Mouse (Mus musculus) left cerebral cortex, postnatal 36 days (tissue): ENCODE measurements at regions not wholly inside any gene's neighbourhood (a gene's known extent, or its start where the extent isn't known, plus 50 kb on each side); places are given as distances from the start of the nearest gene placed in this dataset.

ENCODE experiments used
- DNase-seq, 2 experiments: peaks; one replicate each; pipeline ENCODE4 v3.0.0; 2021 to 2022; ENCODE audit warnings: low spot score in 2 of 2, mixed read lengths in 1 of 2
- intact Hi-C: fragments of 180-260 bp; cut with DNase I; formaldehyde crosslinking; loops from one replicate; pipeline ENCODE4 v1.15.1; 2025

GRCm38 (mm10) chr14:25023270-25023800 is 435.6 kb upstream of the Zmiz1 start:
- intact Hi-C loops: no loop called here
- DNase-seq: no peak

GRCm38 (mm10) chr14:25025074-25025473 is 433.9 kb upstream of the Zmiz1 start:
- DNase-seq: no peak
- intact Hi-C loops: no loop called here

- intact Hi-C loops: no loop called here
- DNase-seq: peak in 1 of 2 experiments; percentile 28
Observed at GRCm38 (mm10) chr14:25027076-25027475, 431.9 kb upstream of the Zmiz1 start.

- no peak for DNase-seq
- intact Hi-C loops: no loop called here
Observed at GRCm38 (mm10) chr14:25027842-25028241, 431.1 kb upstream of the Zmiz1 start.

- DNase-seq: no peak
- intact Hi-C loops: no loop called here
Observed at GRCm38 (mm10) chr14:25030881-25031280, 428.1 kb upstream of the Zmiz1 start.

GRCm38 (mm10) chr14:25031756-25032680 is 427.0 kb upstream of the Zmiz1 start:
- peak in 1 of 2 experiments; percentile 40 for DNase-seq
- intact Hi-C loops: no loop called here

- no peak for DNase-seq
- intact Hi-C loops: no loop called here
Observed at GRCm38 (mm10) chr14:25032899-25033298, 426.1 kb upstream of the Zmiz1 start.

- no peak for DNase-seq
- intact Hi-C loops: no loop called here
Observed at GRCm38 (mm10) chr14:25042265-25042664, 416.7 kb upstream of the Zmiz1 start.

- intact Hi-C loops: no loop called here
Observed at GRCm38 (mm10) chr14:25044106-25044505, 414.9 kb upstream of the Zmiz1 start.

GRCm38 (mm10) chr14:25044867-25045266 is 414.1 kb upstream of the Zmiz1 start:
- DNase-seq: no peak
- intact Hi-C loops: no loop called here

More at GRCm38 (mm10) chr14:25044106-25044505, 414.9 kb upstream of the Zmiz1 start:
- DNase-seq: peak; percentile 48 to 69

- intact Hi-C loops: no loop called here
- DNase-seq: no peak
Observed at GRCm38 (mm10) chr14:25050674-25051251, 408.2 kb upstream of the Zmiz1 start.

GRCm38 (mm10) chr14:25052175-25052574 is 406.8 kb upstream of the Zmiz1 start:
- intact Hi-C loops: no loop called here

GRCm38 (mm10) chr14:25059351-25059750 is 399.6 kb upstream of the Zmiz1 start:
- DNase-seq: no peak
- intact Hi-C loops: no loop called here

More at GRCm38 (mm10) chr14:25052175-25052574, 406.8 kb upstream of the Zmiz1 start:
- no peak for DNase-seq

- no peak for DNase-seq
- intact Hi-C loops: no loop called here
Observed at GRCm38 (mm10) chr14:25060285-25060684, 398.7 kb upstream of the Zmiz1 start.

- intact Hi-C loops: no loop called here
- no peak for DNase-seq
Observed at GRCm38 (mm10) chr14:25063090-25063489, 395.9 kb upstream of the Zmiz1 start.

- intact Hi-C loops: no loop called here
- no peak for DNase-seq
Observed at GRCm38 (mm10) chr14:25064190-25064947, 394.6 kb upstream of the Zmiz1 start.

GRCm38 (mm10) chr14:25067435-25067834 is 391.6 kb upstream of the Zmiz1 start:
- intact Hi-C loops: no loop called here
- DNase-seq: no peak

GRCm38 (mm10) chr14:25068430-25068829 is 390.6 kb upstream of the Zmiz1 start:
- intact Hi-C loops: no loop called here
- no peak for DNase-seq

GRCm38 (mm10) chr14:25073143-25073542 is 385.8 kb upstream of the Zmiz1 start:
- DNase-seq: no peak
- intact Hi-C loops: no loop called here
